Mouse (Mus musculus): Measurements from ENCODE around the gene Dstn. TPM values are rescaled to one million over a fixed set of nuclear protein-coding genes. Genes with fewer than 3 reads are reported as not detected.

The Dstn gene
- total RNA-seq, 1 experiment from 2014 or later = 286 TPM

DNA sequence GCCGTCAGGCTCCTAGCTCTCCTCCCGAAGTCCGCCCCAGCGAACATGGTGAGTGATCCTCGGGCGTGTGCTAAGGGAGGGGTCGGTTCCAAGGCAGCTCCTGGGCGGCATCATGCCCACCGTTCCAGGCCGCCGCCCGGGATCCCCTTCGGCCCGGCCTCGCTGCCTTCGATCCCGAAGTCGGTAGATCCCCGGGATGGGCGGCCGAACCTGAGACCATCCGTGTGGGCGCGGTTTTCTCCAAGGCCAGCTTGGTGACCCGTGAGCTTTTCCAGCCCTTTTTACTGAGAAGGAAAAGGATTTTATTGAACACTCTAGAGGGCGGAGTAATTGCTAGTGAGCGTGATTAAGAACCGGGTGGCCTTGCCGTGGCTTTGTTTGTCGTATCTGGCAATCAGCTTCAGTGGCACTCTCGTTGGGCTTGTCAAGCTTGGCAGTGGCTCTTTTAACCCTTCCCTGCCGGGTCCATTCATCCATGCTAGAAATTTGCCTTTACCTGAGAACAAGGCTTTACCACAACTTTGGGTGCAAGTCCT, 548 bp downstream of the Dstn start:
- peak; percentile 41 for DNase-seq

DNA sequence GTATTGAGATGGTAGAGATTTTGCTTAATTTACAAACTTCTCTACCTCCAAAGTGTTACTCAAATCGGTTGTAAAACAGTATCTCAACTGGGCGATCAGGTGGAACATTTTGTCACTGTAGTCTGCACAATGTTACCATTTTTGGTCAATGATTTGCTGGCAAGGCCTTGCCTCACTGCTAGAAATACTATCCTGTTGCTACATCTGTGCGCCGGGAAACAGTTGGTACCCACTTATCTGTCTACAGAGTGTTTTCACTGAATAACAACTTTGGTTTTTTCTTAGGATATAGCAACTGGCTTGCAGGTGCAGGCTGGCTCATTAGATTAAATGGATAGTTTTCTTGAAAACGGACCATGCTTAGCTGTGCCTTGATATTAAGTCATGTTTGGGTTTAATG, 1.1 kb downstream of the Dstn start:
- DNase-seq = no peak

GRCm38 (mm10) chr2:143917622-143918021, 2.5 kb downstream of the Dstn start:
- no peak for DNase-seq

GRCm38 (mm10) chr2:143918831-143919502, 3.8 kb downstream of the Dstn start:
- no peak for DNase-seq

DNA sequence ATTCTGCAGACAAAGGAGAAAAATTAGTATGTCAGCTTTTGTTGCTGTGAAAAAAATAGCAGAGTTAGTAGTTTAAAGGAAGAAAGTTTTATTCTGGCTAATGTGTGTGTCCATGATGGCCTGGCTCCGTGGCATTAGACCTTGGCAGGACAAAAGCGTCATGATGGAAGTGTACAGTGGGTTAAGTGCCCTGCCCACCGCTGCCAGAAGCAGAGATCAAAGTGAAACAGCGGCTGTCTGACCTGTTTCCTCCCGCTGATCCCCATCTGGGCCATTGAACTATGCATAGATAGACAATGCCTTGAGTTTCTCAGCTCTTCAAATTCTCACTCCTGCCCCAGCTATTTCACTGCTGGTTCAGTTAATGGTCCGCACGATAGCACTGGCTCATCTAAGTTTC, 9.0 kb downstream of the Dstn start:
- DNase-seq = peak; percentile 16

DNA sequence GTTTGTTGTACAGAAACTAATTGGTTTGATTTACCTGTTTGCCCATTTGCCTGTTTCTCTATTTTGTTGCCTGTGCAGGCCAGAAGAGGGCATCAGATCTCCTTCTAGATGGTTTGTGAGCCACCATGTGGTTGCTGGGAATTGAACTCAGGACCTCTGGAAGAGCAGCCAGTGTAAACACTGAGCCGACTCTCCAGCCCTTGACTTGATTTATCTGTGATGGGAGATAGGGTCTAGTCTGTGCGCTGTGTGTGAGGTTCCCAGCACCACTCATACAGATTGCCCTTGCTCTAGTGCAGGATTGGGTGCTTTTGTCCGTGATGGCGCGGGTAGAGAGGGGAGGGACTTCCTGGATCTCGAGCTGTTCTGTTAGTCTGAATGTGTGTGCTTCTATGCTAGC, 10.7 kb downstream of the Dstn start:
- DNase-seq = no peak

- no peak for DNase-seq
Measured at GRCm38 (mm10) chr2:143929607-143930311, 14.6 kb downstream of the Dstn start.

DNA sequence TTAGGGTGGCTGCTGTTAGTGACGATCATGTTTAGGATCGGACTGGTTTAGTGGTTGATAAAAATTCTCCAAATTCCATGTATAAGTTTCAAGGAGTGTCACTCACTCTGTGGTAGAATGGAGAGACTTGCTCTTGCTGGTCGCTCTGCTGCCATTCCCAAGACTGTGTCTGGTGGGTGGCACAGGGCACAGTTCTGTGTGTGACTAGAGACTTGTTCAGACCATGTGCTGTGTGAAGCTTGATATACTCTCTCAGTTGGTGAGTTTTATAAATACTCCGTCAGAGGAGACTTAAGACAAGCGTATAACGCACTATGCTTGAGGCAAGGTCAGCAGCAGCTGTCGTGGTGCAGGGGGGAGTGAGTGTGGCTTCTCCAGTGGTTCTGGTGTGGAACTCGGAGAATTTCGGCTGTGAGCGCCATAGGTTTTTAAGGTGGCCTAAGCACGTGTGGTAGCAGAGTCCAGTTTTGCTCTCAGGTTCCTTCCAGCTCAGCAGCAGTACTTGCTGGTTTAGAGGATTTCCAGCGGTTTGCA, 17.3 kb downstream of the Dstn start:
- DNase-seq = no peak

GRCm38 (mm10) chr2:143933516-143933915, 18.4 kb downstream of the Dstn start:
- no peak for DNase-seq

GRCm38 (mm10) chr2:143934439-143934838, 19.3 kb downstream of the Dstn start:
- no peak for DNase-seq

DNA sequence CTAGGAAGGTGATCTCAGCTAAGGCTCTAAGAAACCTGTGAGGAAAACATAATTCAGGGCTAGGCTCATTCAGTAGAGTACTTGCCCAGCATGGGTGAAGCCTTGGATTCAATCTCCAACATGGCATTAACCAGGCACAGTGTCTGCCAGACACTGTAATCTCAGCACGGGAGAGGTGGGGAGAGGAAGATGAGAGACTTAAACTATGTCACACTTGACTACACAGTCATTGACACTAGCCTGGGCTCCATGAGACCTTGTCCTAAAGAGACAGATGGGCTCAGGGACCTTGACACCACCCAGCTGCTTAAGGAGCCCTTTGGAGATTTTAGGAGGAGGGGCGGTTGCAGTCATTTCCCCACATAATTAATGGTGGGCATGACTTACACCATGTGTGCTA, 22.7 kb downstream of the Dstn start:
- no peak for DNase-seq

DNA sequence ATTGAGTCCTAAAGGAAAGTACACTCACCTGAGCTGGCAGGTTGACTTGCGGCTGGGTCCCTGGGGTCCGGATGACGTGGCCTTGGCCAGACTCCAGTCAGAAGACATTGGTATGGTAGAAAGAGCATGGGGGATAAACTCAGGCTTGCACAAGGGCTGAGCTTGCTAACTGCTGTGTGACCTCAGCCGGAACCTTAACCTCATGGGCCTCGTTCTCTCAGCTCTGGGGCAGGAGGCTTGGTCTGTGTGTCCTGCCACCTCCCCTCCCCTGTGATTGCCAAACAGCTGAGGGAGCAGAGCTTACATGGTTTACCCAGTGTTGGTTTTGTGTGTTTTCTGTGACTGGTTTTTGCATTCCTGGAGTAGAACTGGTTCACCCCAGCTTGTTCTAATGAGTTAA, 25.3 kb downstream of the Dstn start:
- DNase-seq = no peak

GRCm38 (mm10) chr2:143944796-143945195, 29.7 kb downstream of the Dstn start:
- no peak for DNase-seq

DNA sequence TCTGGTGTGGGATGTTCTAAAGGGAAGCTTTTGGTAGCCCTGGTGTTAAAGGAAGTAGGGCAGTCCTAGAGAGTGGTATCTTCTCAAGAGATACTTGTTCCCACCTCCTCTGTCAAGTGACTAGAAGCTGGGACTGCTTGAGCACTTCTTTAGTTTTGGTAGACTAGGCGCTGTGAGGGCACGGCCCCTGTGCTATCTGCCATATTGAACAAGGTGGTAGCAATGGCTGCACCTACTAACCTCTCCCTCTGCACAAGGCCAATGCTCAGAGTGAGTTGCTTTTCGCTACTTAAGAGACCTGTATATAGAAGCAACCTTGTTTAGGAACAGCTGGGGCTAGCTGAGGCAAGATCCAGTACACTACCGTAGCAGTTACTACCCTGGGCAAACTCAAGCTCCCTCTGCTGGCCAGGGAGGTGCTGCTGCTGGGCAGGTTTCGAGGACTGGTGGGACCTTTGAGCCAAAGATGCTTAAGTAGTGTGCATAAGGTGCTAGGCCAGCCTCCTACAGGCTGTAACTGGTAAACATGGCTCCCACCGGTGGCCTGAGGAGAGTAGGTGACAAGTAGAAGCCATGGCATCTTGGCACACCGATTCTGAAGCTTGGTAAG, 30.5 kb downstream of the Dstn start:
- DNase-seq = peak; percentile 46

DNA sequence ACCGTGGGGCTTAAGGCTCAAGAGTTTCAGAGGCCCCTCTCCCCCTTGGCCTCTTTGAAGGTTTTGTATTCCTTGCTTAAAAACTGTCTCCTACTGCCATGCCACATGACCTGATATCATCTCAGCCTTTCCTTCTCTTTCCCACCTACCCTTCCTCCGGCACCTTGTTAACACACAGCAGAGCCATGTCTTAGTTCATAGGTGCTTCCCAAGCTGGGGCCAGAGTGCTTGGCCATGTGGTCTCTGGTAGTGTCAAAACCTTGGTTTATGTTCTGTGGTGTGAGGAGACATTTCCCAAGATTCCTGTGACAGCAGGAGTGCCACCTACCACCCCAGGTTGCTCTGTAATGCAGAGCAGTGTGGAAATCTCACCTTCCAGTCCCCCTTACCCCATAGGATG, 31.3 kb downstream of the Dstn start:
- no peak for DNase-seq

DNA sequence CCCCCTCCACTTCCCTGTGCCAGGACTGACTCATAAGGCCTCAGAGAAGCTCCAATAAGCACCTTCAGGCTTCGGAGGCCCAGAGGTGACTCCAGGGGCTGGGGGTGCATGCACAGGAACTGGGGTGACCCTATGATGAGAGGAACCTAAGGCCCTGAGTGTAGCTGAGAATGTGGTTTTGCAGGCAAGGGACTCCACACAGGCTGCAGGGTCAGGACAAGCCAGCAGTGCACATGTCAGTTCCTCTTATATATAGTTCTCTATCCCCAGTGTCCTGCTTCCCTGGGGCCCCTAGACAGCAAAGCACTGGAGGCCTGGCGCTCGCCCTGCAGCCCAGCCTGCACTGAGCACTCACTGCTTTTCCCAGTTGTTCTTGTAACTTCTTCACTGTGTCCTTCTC, 32.9 kb downstream of the Dstn start:
- DNase-seq = no peak

- no peak for DNase-seq
Measured at GRCm38 (mm10) chr2:143948416-143948815, 33.3 kb downstream of the Dstn start.

- no peak for DNase-seq
Measured at GRCm38 (mm10) chr2:143949217-143949616, 34.1 kb downstream of the Dstn start.

- no peak for DNase-seq
Measured at GRCm38 (mm10) chr2:143950290-143951027, 35.3 kb downstream of the Dstn start.

DNA sequence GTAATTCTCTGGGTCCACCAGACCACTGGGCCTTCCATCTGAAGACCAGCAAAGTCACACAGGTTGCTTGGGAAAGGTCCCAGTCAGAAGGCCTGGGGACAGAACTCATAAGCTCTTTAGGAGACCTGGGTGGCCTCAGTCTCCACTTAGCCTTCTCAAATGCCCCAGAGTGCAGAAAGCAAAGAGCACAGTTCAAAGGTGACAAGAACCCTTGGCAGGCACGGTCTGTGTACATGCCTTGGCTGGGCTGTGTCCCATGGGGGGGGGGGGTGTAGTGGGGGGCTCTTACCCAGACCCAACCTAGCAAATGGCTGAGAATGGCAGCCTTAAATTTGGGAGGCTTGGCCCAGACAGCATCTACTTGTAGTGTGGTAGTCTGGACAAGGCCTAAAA, 35.9 kb downstream of the Dstn start:
- no peak for DNase-seq

DNA sequence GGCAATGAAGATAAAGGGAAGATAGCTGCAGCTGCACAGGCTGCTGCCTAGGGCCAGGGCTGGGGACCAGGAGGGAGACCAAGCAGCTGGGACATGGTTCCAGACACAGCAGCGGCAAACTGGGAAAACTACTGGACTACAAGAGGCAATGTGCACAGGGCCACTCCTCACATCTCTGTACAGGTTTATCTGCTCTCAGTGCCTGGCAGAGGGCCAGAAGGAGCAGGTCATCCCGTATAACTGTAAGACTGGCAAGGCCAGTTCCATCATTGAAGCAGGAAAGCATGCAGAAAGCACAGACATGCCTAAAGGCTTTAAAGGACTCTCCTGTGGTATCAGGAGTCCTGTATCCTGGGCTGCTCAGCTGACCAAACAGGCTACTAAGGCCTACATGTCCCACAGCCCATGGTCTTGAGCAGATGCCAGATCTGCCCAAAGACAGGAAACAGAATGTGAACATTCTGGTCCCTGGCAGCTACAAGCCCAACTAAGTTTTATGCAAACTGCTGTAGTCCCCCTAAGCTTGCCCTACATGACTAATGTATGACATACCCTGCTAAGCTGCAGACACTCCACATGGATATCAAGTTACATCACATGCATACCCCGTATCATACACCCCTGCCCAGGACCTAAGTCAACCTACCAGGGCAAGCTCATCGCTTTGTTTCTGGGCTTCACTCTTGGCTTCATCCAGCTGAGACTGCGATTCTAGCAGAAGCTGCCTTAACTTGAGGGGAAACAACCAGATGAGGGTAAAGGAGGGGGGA, 36.6 kb downstream of the Dstn start:
- peak; percentile 34 for DNase-seq

DNA sequence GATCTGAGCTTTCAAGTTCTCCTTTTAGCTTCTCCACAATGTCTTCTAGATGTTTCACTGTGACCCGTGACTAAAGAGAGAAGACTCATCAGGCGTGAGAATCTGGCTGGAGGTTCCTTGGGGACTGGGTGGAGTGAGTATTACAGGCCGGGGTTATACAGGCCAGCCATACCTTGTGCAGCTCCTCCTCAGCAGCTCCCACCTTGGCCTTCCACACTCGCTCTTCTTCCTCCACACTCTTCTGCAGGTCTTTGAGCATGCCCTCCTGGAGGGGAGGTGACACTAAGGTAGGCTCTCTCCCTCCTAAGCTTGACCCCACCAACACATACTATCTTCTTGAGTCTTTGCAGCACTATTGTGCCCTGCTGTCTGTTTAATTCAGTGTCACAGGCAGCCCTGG, 38.8 kb downstream of the Dstn start:
- DNase-seq = no peak

All from adrenal gland, postnatal 25 days (tissue).